Mouse (Mus musculus): Measurements from ENCODE around the gene Dtx4.

- TF ChIP-seq EP300 (IDR thresholded peaks at IDR 0.05; ENCODE audit: insufficient read depth, low read depth, low read length) (no peak), POLR2A (IDR thresholded peaks at IDR 0.05; ENCODE audit: insufficient read depth, low read length) (no peak)
These were observed 13.4 kb upstream of the Dtx4 start for GRCm38 (mm10) chr19:12514621-12515020.
